Mouse (Mus musculus) layer of hippocampus, postnatal 10 days (tissue): ENCODE data around the gene Depdc7. TPM values are rescaled to one million over a fixed set of nuclear protein-coding genes. Genes with fewer than 3 reads are reported as not detected.

Experiments used
- total RNA-seq, 2 experiments: library from RNA; stranded (reverse); gene quantifications; 2 replicates each; pipeline ENCODE4 v1.2.3; 2021

Gene Depdc7
- total RNA-seq, 2 experiments from 2014 or later: 3.0 to 3.2 TPM

Other genes with a start within 250 kb of the Depdc7 start
- 10 to 100 TPM; 47.3 to 48.0 TPM for gene Hipk3, start 248.4 kb downstream of the Depdc7 start, total RNA-seq
- 10 to 100 TPM; 41.6 to 43.0 TPM for gene Cstf3, start 152.4 kb downstream of the Depdc7 start, total RNA-seq
- gene Tcp11l1, start 30.7 kb downstream of the Depdc7 start, total RNA-seq: 10 to 100 TPM; 48.2 to 49.6 TPM
- not detected for gene Pin1rt1, start 26.5 kb downstream of the Depdc7 start, total RNA-seq
- 10 to 100 TPM; 13.5 to 16.1 TPM for gene Qser1, start 73.9 kb upstream of the Depdc7 start, total RNA-seq
- gene Prrg4, start 107.0 kb upstream of the Depdc7 start, total RNA-seq: 1 to 10 TPM in 1 of 2 experiments, under 1 TPM in 1; 0.96 to 1.1 TPM
- gene Ccdc73, start 124.9 kb upstream of the Depdc7 start, total RNA-seq: 1 to 10 TPM; 2.0 to 2.3 TPM